Mouse (Mus musculus) midbrain, embryonic 11.5 days (tissue): ENCODE results near the gene Idnk. TPM values are rescaled to one million over a fixed set of nuclear protein-coding genes. Genes with fewer than 3 reads are reported as not detected.

Experiments
- ATAC-seq: fragments of 200-750 bp; cut with Nextera tagmentation; 2 replicates; pipeline ENCODE4 v1.8.0; 2017; ENCODE audit warnings: moderate TSS enrichment, moderate library complexity; ENCODE audit not compliant: low FRiP score
- DNase-seq: peaks from one replicate; pipeline ENCODE4 v3.0.0; 2015; ENCODE audit warnings: low spot score; ENCODE audit errors: missing footprints
- H3K27ac ChIP-seq: fragments of 300-500 bp; sonication (generic); 2 replicates; pipeline ENCODE4 v1.5.1; 2014; ENCODE audit warnings: low read depth, low read length
- H3K27me3 ChIP-seq: fragments of 300-500 bp; sonication (generic); 2 replicates; pipeline ENCODE4 v1.6.1; 2014; ENCODE audit warnings: mild to moderate bottlenecking, low read length, moderate library complexity, mixed read lengths; ENCODE audit not compliant: control insufficient read depth, insufficient read depth
- H3K36me3 ChIP-seq: fragments of 300-500 bp; sonication (generic); 2 replicates; pipeline ENCODE4 v1.6.1; 2014; ENCODE audit warnings: mild to moderate bottlenecking, low read length, moderate library complexity, mixed read lengths; ENCODE audit not compliant: control insufficient read depth, insufficient read depth
- H3K4me1 ChIP-seq: fragments of 300-500 bp; sonication (generic); 2 replicates; pipeline ENCODE4 v1.6.1; 2014; ENCODE audit warnings: low read length; ENCODE audit not compliant: control insufficient read depth, insufficient read depth
- H3K4me2 ChIP-seq: fragments of 300-500 bp; sonication (generic); 2 replicates; pipeline ENCODE4 v1.6.1; 2014; ENCODE audit warnings: mild to moderate bottlenecking, moderate library complexity
- H3K4me3 ChIP-seq: fragments of 300-500 bp; sonication (generic); 2 replicates; pipeline ENCODE4 v1.5.1; 2014; ENCODE audit warnings: low read depth, low read length
- H3K9ac ChIP-seq: fragments of 300-500 bp; sonication (generic); 2 replicates; pipeline ENCODE4 v1.6.1; 2014; ENCODE audit warnings: low read length
- H3K9me3 ChIP-seq: fragments of 300-500 bp; sonication (generic); 2 replicates; pipeline ENCODE4 v1.6.1; 2016; ENCODE audit warnings: low read length; ENCODE audit not compliant: control insufficient read depth
- WGBS: fragments of 180-500 bp; shearing (Covaris S2); extraction: QIAGEN DNeasy Blood & Tissue Kit; methylation state at CpG from one replicate; pipeline ENCODE4 v1.1.7; 2014; 5-methylcytosine and 5-hydroxymethylcytosine counted together
- polyA plus RNA-seq: library from polyadenylated mRNA; unstranded; fragments of >200 nt; fragmentation: Nextera tagmentation; extraction: Ambion mirVana; gene quantifications from 2 replicates; pipeline ENCODE4 v1.2.1, GENCODE M21; 2014

Idnk gene
- polyA plus RNA-seq, 1 experiment from 2014 or later, result 59.1 TPM

- no peak overlapping the region for H3K4me3 ChIP-seq
- ATAC-seq, result no peak
- no peaks in the 10 kb centered on the region for H3K27me3 ChIP-seq
- H3K27ac ChIP-seq, result no peak overlapping the region
- H3K4me1 ChIP-seq, result peaks cover 3% of the 10 kb centered on the region; the same call in 1 of the 2 replicates
- 89% methylated on average over 2 of the region's 2 CpGs for WGBS
- H3K4me2 ChIP-seq, result no peak overlapping the region
- DNase-seq, result peak; percentile 81
- H3K9ac ChIP-seq, result no peak overlapping the region
- H3K36me3 ChIP-seq, result peaks cover 9% of the 10 kb centered on the region
- no peaks in the 10 kb centered on the region; the same call in 1 of the 2 replicates for H3K9me3 ChIP-seq
Measured at GRCm38 (mm10) chr13:58156031-58156430, 1.4 kb upstream of the Idnk start.

GRCm38 (mm10) chr13:58157036-58157435 is 413 bp upstream of the Idnk start:
- H3K27ac ChIP-seq, result no peak overlapping the region
- H3K4me3 ChIP-seq, result peak overlapping the region; percentile 58
- 31% methylated on average over 8 of the region's 8 CpGs for WGBS
- H3K9me3 ChIP-seq, result no peaks in the 10 kb centered on the region; the same call in 1 of the 2 replicates
- H3K9ac ChIP-seq, result peak overlapping the region; percentile 63
- DNase-seq, result no peak
- peak overlapping the region; percentile 75 for H3K4me2 ChIP-seq
- H3K36me3 ChIP-seq, result peaks cover 9% of the 10 kb centered on the region
- H3K4me1 ChIP-seq, result peaks cover 3% of the 10 kb centered on the region; the same call in 1 of the 2 replicates
- H3K27me3 ChIP-seq, result no peaks in the 10 kb centered on the region
- peak; percentile 12; the same call in 1 of the 2 replicates for ATAC-seq

GRCm38 (mm10) chr13:58158099-58158912 is 857 bp downstream of the Idnk start:
- H3K36me3 ChIP-seq, result peaks cover 10% of the 10 kb centered on the region
- no peak overlapping the region for H3K27ac ChIP-seq
- peak overlapping the region; percentile 75 for H3K4me2 ChIP-seq
- H3K27me3 ChIP-seq, result no peaks in the 10 kb centered on the region
- no peaks in the 10 kb centered on the region; the same call in 1 of the 2 replicates for H3K9me3 ChIP-seq
- DNase-seq (peak; percentile 99), ATAC-seq (peak; percentile 62)
- 10% methylated on average over 16 of the region's 16 CpGs for WGBS
- H3K4me1 ChIP-seq, result peaks cover 3% of the 10 kb centered on the region; the same call in 1 of the 2 replicates
- peak overlapping the region; percentile 58 for H3K4me3 ChIP-seq
- H3K9ac ChIP-seq, result peak overlapping the region; percentile 63

- 97% methylated on average over 15 of the region's 15 CpGs for WGBS
- H3K4me1 ChIP-seq, result peaks cover 3% of the 10 kb centered on the region; the same call in 1 of the 2 replicates
- H3K36me3 ChIP-seq, result peaks cover 12% of the 10 kb centered on the region
Measured at GRCm38 (mm10) chr13:58160761-58161160, 3.3 kb downstream of the Idnk start.

GRCm38 (mm10) chr13:58163343-58163742 is 5.9 kb downstream of the Idnk start:
- WGBS, result 97% methylated on average over 12 of the region's 12 CpGs
- DNase-seq, result peak; percentile 53
- Histone ChIP-seq H3K36me3 (peaks cover 12% of the 10 kb centered on the region), H3K4me2 (no peak overlapping the region), H3K4me1 (no peaks in the 10 kb centered on the region; the same call in 1 of the 2 replicates), H3K4me3 (no peak overlapping the region), H3K9ac (no peak overlapping the region), H3K9me3 (no peaks in the 10 kb centered on the region; the same call in 1 of the 2 replicates), H3K27me3 (no peaks in the 10 kb centered on the region), H3K27ac (no peak overlapping the region)
- ATAC-seq, result no peak

More at GRCm38 (mm10) chr13:58160761-58161160, 3.3 kb downstream of the Idnk start:
- Histone ChIP-seq H3K9me3 (no peaks in the 10 kb centered on the region; the same call in 1 of the 2 replicates), H3K4me3 (no peak overlapping the region), H3K27ac (no peak overlapping the region), H3K4me2 (no peak overlapping the region), H3K9ac (no peak overlapping the region), H3K27me3 (no peaks in the 10 kb centered on the region)
- no peak for DNase-seq
- ATAC-seq, result no peak

GRCm38 (mm10) chr13:58168119-58168518 is 10.7 kb downstream of the Idnk start:
- 0 out of 2 replicates have a peak, but pooled peaks cover 2% of the 10 kb centered on the region for H3K36me3 ChIP-seq
- no peak overlapping the region for H3K27ac ChIP-seq
- H3K9me3 ChIP-seq, result no peaks in the 10 kb centered on the region
- no peak overlapping the region for H3K4me3 ChIP-seq
- H3K27me3 ChIP-seq, result no peaks in the 10 kb centered on the region
- no peaks in the 10 kb centered on the region for H3K4me1 ChIP-seq
- DNase-seq (peak; percentile 85), ATAC-seq (no peak)
- no peak overlapping the region for H3K4me2 ChIP-seq
- H3K9ac ChIP-seq, result no peak overlapping the region

GRCm38 (mm10) chr13:58176105-58176504 is 18.7 kb downstream of the Idnk start:
- 95% methylated on average over 3 of the region's 3 CpGs for WGBS
- H3K4me2 ChIP-seq, result no peak overlapping the region
- DNase-seq (peak; percentile 31), ATAC-seq (no peak)
- no peaks in the 10 kb centered on the region for H3K27me3 ChIP-seq
- H3K4me1 ChIP-seq, result no peaks in the 10 kb centered on the region
- no peaks in the 10 kb centered on the region for H3K9me3 ChIP-seq
- H3K4me3 ChIP-seq, result no peak overlapping the region
- H3K36me3 ChIP-seq, result peaks cover 5% of the 10 kb centered on the region; the same call in 1 of the 2 replicates
- H3K9ac ChIP-seq, result no peak overlapping the region
- H3K27ac ChIP-seq, result no peak overlapping the region

GRCm38 (mm10) chr13:58177511-58178208 is 20.2 kb downstream of the Idnk start:
- H3K9me3 ChIP-seq, result no peaks in the 10 kb centered on the region

More at GRCm38 (mm10) chr13:58177511-58178208, 20.2 kb downstream of the Idnk start:
- 91% methylated on average over 9 of the region's 9 CpGs for WGBS
- ATAC-seq (no peak), DNase-seq (peak; percentile 14)
- peaks cover 5% of the 10 kb centered on the region; the same call in 1 of the 2 replicates for H3K36me3 ChIP-seq
- H3K27ac ChIP-seq, result no peak overlapping the region
- H3K27me3 ChIP-seq, result no peaks in the 10 kb centered on the region
- H3K4me3 ChIP-seq, result no peak overlapping the region
- no peaks in the 10 kb centered on the region for H3K4me1 ChIP-seq
- H3K9ac ChIP-seq, result no peak overlapping the region
- H3K4me2 ChIP-seq, result no peak overlapping the region
